Mouse (Mus musculus) liver, embryonic 15.5 days (tissue): Measurements from ENCODE around the gene Trhde. TPM values are rescaled to one million over a fixed set of nuclear protein-coding genes. Genes with fewer than 3 reads are reported as not detected.

Experiments used
- ATAC-seq: fragments of 200-750 bp; cut with Nextera tagmentation; 2 replicates; pipeline ENCODE4 v1.8.0; 2017; ENCODE audit warnings: moderate number of reproducible peaks, mild to moderate bottlenecking, moderate library complexity; ENCODE audit not compliant: insufficient read depth
- H3K27ac ChIP-seq: fragments of 300-500 bp; sonication (generic); replicated peaks from 2 replicates; pipeline ENCODE4 v1.5.1; 2015; ENCODE audit warnings: mild to moderate bottlenecking, inconsistent platforms
- H3K27me3 ChIP-seq: fragments of 300-500 bp; sonication (generic); 2 replicates; pipeline ENCODE4 v1.6.1; 2015; ENCODE audit warnings: mild to moderate bottlenecking, inconsistent platforms
- H3K36me3 ChIP-seq: fragments of 300-500 bp; sonication (generic); replicated peaks from 2 replicates; pipeline ENCODE4 v1.6.1; 2015; ENCODE audit warnings: moderate library complexity, mild to moderate bottlenecking, inconsistent platforms
- H3K4me1 ChIP-seq: fragments of 300-500 bp; sonication (generic); replicated peaks from 2 replicates; pipeline ENCODE4 v1.6.1; 2015; ENCODE audit warnings: inconsistent platforms
- H3K4me2 ChIP-seq: fragments of 300-500 bp; sonication (generic); 2 replicates; pipeline ENCODE4 v1.6.1; 2015; ENCODE audit warnings: moderate library complexity, mild to moderate bottlenecking, inconsistent platforms
- H3K4me3 ChIP-seq: fragments of 300-500 bp; sonication (generic); replicated peaks from 2 replicates; pipeline ENCODE4 v1.5.1; 2015; ENCODE audit warnings: mild to moderate bottlenecking, inconsistent platforms
- H3K9ac ChIP-seq: fragments of 300-500 bp; sonication (generic); 2 replicates; pipeline ENCODE4 v1.6.1; 2015; ENCODE audit warnings: moderate library complexity, mild to moderate bottlenecking, inconsistent platforms
- H3K9me3 ChIP-seq: fragments of 300-500 bp; sonication (generic); replicated peaks from 2 replicates; pipeline ENCODE4 v1.6.1; 2016; ENCODE audit warnings: inconsistent platforms
- WGBS: fragments of 180-500 bp; shearing (Covaris S2); methylation state at CpG from one replicate; pipeline ENCODE4 v1.1.7; 2015; ENCODE audit warnings: mixed read lengths; ENCODE audit not compliant: insufficient replicate concordance; 5-methylcytosine and 5-hydroxymethylcytosine counted together
- polyA plus RNA-seq: library from polyadenylated mRNA; unstranded; fragments of >200 nt; fragmentation: Nextera tagmentation; extraction: Ambion mirVana; gene quantifications from 2 replicates; pipeline ENCODE4 v1.2.1, GENCODE M21; 2015

The Trhde gene
- polyA plus RNA-seq, 1 experiment from 2014 or later = not detected

GRCm38 (mm10) chr10:114797664-114798063, 4.4 kb downstream of the Trhde start:
- Histone ChIP-seq H3K27me3 (peaks cover 34% of the 10 kb centered on the region), H3K4me3 (no peak overlapping the region), H3K9ac (no peak overlapping the region), H3K4me2 (no peak overlapping the region), H3K9me3 (no peaks in the 10 kb centered on the region), H3K27ac (no peak overlapping the region), H3K4me1 (no peaks in the 10 kb centered on the region), H3K36me3 (no peaks in the 10 kb centered on the region)
- no peak for ATAC-seq
- WGBS = 34% methylated on average over 1 of the region's 1 CpGs

GRCm38 (mm10) chr10:114796872-114797271, 5.2 kb downstream of the Trhde start:
- WGBS = 47% methylated on average over 5 of the region's 5 CpGs
- no peak for ATAC-seq
- no peaks in the 10 kb centered on the region for H3K9me3 ChIP-seq
- H3K4me2 ChIP-seq = no peak overlapping the region
- H3K4me3 ChIP-seq = no peak overlapping the region
- H3K27ac ChIP-seq = no peak overlapping the region
- H3K36me3 ChIP-seq = no peaks in the 10 kb centered on the region
- H3K4me1 ChIP-seq = no peaks in the 10 kb centered on the region
- no peak overlapping the region for H3K9ac ChIP-seq
- peaks cover 26% of the 10 kb centered on the region for H3K27me3 ChIP-seq

GRCm38 (mm10) chr10:114794214-114794613, 7.9 kb downstream of the Trhde start:
- Histone ChIP-seq H3K27ac (no peak overlapping the region), H3K4me2 (no peak overlapping the region), H3K27me3 (no peaks in the 10 kb centered on the region), H3K36me3 (no peaks in the 10 kb centered on the region), H3K4me1 (no peaks in the 10 kb centered on the region), H3K4me3 (no peak overlapping the region), H3K9ac (no peak overlapping the region), H3K9me3 (no peaks in the 10 kb centered on the region)
- 59% methylated on average over 6 of the region's 6 CpGs for WGBS
- ATAC-seq = no peak

GRCm38 (mm10) chr10:114765914-114766313, 36.2 kb downstream of the Trhde start:
- no peak for ATAC-seq
- H3K4me3 ChIP-seq = no peak overlapping the region
- H3K27ac ChIP-seq = no peak overlapping the region
- no peaks in the 10 kb centered on the region for H3K36me3 ChIP-seq
- H3K27me3 ChIP-seq = no peaks in the 10 kb centered on the region
- H3K9me3 ChIP-seq = no peaks in the 10 kb centered on the region; the same call in 1 of the 2 replicates
- H3K4me1 ChIP-seq = no peaks in the 10 kb centered on the region
- WGBS = 59% methylated on average over 4 of the region's 4 CpGs
- H3K4me2 ChIP-seq = no peak overlapping the region
- H3K9ac ChIP-seq = no peak overlapping the region

GRCm38 (mm10) chr10:114762125-114762524, 40.0 kb downstream of the Trhde start:
- no peak overlapping the region for H3K4me3 ChIP-seq
- no peak for ATAC-seq
- no peak overlapping the region for H3K4me2 ChIP-seq
- no peaks in the 10 kb centered on the region for H3K27me3 ChIP-seq
- H3K36me3 ChIP-seq = no peaks in the 10 kb centered on the region
- H3K9ac ChIP-seq = no peak overlapping the region
- no peaks in the 10 kb centered on the region for H3K4me1 ChIP-seq
- no peak overlapping the region for H3K27ac ChIP-seq
- WGBS = 63% methylated on average over 7 of the region's 7 CpGs
- H3K9me3 ChIP-seq = no peaks in the 10 kb centered on the region; the same call in 1 of the 2 replicates

GRCm38 (mm10) chr10:114759240-114759639, 42.9 kb downstream of the Trhde start:
- Histone ChIP-seq H3K9me3 (no peaks in the 10 kb centered on the region; the same call in 1 of the 2 replicates), H3K4me1 (no peaks in the 10 kb centered on the region), H3K27me3 (no peaks in the 10 kb centered on the region), H3K9ac (no peak overlapping the region), H3K4me3 (no peak overlapping the region), H3K4me2 (no peak overlapping the region), H3K27ac (no peak overlapping the region), H3K36me3 (no peaks in the 10 kb centered on the region)
- 46% methylated on average over 3 of the region's 3 CpGs for WGBS
- no peak for ATAC-seq

- Histone ChIP-seq H3K27ac (no peak overlapping the region), H3K4me2 (no peak overlapping the region), H3K27me3 (no peaks in the 10 kb centered on the region), H3K36me3 (no peaks in the 10 kb centered on the region), H3K9me3 (no peaks in the 10 kb centered on the region; the same call in 1 of the 2 replicates), H3K4me3 (no peak overlapping the region), H3K4me1 (no peaks in the 10 kb centered on the region), H3K9ac (no peak overlapping the region)
- 69% methylated on average over 9 of the region's 9 CpGs for WGBS
- no peak for ATAC-seq
These were observed 43.5 kb downstream of the Trhde start for GRCm38 (mm10) chr10:114758614-114759013.

GRCm38 (mm10) chr10:114742755-114743705, 59.1 kb downstream of the Trhde start:
- ATAC-seq = no peak
- Histone ChIP-seq H3K27me3 (no peaks in the 10 kb centered on the region), H3K9me3 (no peaks in the 10 kb centered on the region), H3K27ac (no peak overlapping the region), H3K4me3 (no peak overlapping the region), H3K4me2 (no peak overlapping the region), H3K4me1 (no peaks in the 10 kb centered on the region), H3K9ac (no peak overlapping the region), H3K36me3 (no peaks in the 10 kb centered on the region)
- 60% methylated on average over 15 of the region's 15 CpGs for WGBS

GRCm38 (mm10) chr10:114739916-114740315, 62.2 kb downstream of the Trhde start:
- Histone ChIP-seq H3K36me3 (no peaks in the 10 kb centered on the region), H3K4me1 (no peaks in the 10 kb centered on the region), H3K27me3 (no peaks in the 10 kb centered on the region), H3K9me3 (no peaks in the 10 kb centered on the region), H3K27ac (no peak overlapping the region), H3K4me2 (no peak overlapping the region), H3K9ac (no peak overlapping the region), H3K4me3 (no peak overlapping the region)
- WGBS = 49% methylated on average over 5 of the region's 5 CpGs
- no peak for ATAC-seq

GRCm38 (mm10) chr10:114737581-114737980, 64.5 kb downstream of the Trhde start:
- no peak overlapping the region for H3K9ac ChIP-seq
- no peak overlapping the region for H3K27ac ChIP-seq
- H3K36me3 ChIP-seq = no peaks in the 10 kb centered on the region
- ATAC-seq = no peak
- WGBS = 62% methylated on average over 2 of the region's 2 CpGs
- no peaks in the 10 kb centered on the region for H3K4me1 ChIP-seq
- H3K27me3 ChIP-seq = no peaks in the 10 kb centered on the region
- H3K4me3 ChIP-seq = no peak overlapping the region
- no peak overlapping the region for H3K4me2 ChIP-seq
- H3K9me3 ChIP-seq = no peaks in the 10 kb centered on the region

GRCm38 (mm10) chr10:114736377-114736776, 65.7 kb downstream of the Trhde start:
- WGBS = 53% methylated on average over 3 of the region's 3 CpGs
- no peak overlapping the region for H3K27ac ChIP-seq

More at GRCm38 (mm10) chr10:114736377-114736776, 65.7 kb downstream of the Trhde start:
- no peak for ATAC-seq
- Histone ChIP-seq H3K4me2 (no peak overlapping the region), H3K36me3 (no peaks in the 10 kb centered on the region), H3K9me3 (no peaks in the 10 kb centered on the region), H3K27me3 (no peaks in the 10 kb centered on the region), H3K4me1 (no peaks in the 10 kb centered on the region), H3K9ac (no peak overlapping the region), H3K4me3 (no peak overlapping the region)
